Mouse (Mus musculus) lung, postnatal 0 days (tissue): ENCODE measurements around the gene Adcy1.
"Not testable (repeated sequence)": the region's sequence is repeated elsewhere in the genome, so short reads cannot be mapped to it uniquely, and the experiment has no call there.

Experiments used
- CTCF ChIP-seq: IDR thresholded peaks from 2 replicates; pipeline ENCODE4 v1.5.1; 2016; ENCODE audit warnings: antibody characterized with exemption, mild to moderate bottlenecking
- EP300 ChIP-seq: IDR thresholded peaks from 2 replicates; pipeline ENCODE4 v1.6.1; 2016; ENCODE audit warnings: antibody characterized with exemption, mild to moderate bottlenecking, control low read depth

- TF ChIP-seq EP300 = not testable (repeated sequence)
- peak; percentile 53 for TF ChIP-seq CTCF
These were observed 158.5 kb downstream of the Adcy1 start for GRCm38 (mm10) chr11:7221826-7222225.
